Mouse (Mus musculus): ENCODE measurements around the gene Nlrc5. TPM values are rescaled to one million over a fixed set of nuclear protein-coding genes. Genes with fewer than 3 reads are reported as not detected.

Nlrc5 gene
- polyA plus RNA-seq, 1 experiment from 2014 or later = 0.18 TPM

- Histone ChIP-seq H3K27ac (replicated peaks) (no peak overlapping the region), H3K9ac (no peak overlapping the region), H3K9me3 (no peaks in the 10 kb centered on the region), H3K4me1 (replicated peaks) (no peaks in the 10 kb centered on the region), H3K36me3 (no peaks in the 10 kb centered on the region), H3K27me3 (no peaks in the 10 kb centered on the region), H3K4me2 (no peak overlapping the region), H3K4me3 (no peak overlapping the region)
- no peak for ATAC-seq (ENCODE audit: low read depth)
- WGBS = 96% methylated on average over 5 of the region's 5 CpGs
Measured at GRCm38 (mm10) chr8:94519021-94519420, 84.9 kb downstream of the Nlrc5 start.

DNA sequence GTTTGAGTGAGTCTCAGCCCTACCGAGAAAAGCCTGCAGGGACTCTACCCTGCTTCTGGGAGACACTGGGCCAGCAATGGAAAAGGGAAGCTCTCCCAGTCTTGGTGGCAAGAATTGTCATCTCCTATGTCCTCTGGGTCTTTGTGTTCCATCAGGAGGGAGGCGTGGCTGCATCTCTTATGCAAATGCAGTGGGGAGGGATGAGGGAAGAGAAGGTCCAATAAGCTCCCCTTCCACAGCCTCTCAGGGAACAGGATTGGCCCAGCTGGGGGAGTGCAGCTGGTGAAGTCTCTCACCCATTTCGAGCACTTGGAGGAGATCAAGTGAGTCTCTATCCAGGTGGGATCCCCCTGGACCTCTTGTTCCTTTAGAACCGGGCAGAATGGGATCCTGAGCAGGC is 87.3 kb downstream of the Nlrc5 start:
- 64% methylated on average over 4 of the region's 4 CpGs for WGBS
- Histone ChIP-seq H3K27me3 (no peaks in the 10 kb centered on the region), H3K4me3 (no peak overlapping the region), H3K27ac (replicated peaks) (no peak overlapping the region), H3K9ac (no peak overlapping the region), H3K36me3 (no peaks in the 10 kb centered on the region), H3K9me3 (no peaks in the 10 kb centered on the region), H3K4me2 (no peak overlapping the region), H3K4me1 (replicated peaks) (no peaks in the 10 kb centered on the region)
- no peak for ATAC-seq (ENCODE audit: low read depth)

- H3K4me3 ChIP-seq = no peak overlapping the region
- H3K4me1 ChIP-seq (replicated peaks) = no peaks in the 10 kb centered on the region
- H3K9me3 ChIP-seq = no peaks in the 10 kb centered on the region
- no peaks in the 10 kb centered on the region for H3K27me3 ChIP-seq
- ATAC-seq (ENCODE audit: low read depth) = no peak
- H3K36me3 ChIP-seq = no peaks in the 10 kb centered on the region
- H3K9ac ChIP-seq = no peak overlapping the region
- WGBS = 84% methylated on average over 3 of the region's 3 CpGs
- H3K27ac ChIP-seq (replicated peaks) = no peak overlapping the region
- no peak overlapping the region for H3K4me2 ChIP-seq
Measured at GRCm38 (mm10) chr8:94522482-94522881, 88.3 kb downstream of the Nlrc5 start.

- Histone ChIP-seq H3K9me3 (no peaks in the 10 kb centered on the region), H3K4me3 (no peak overlapping the region), H3K4me1 (replicated peaks) (no peaks in the 10 kb centered on the region), H3K36me3 (no peaks in the 10 kb centered on the region), H3K27ac (replicated peaks) (no peak overlapping the region), H3K9ac (no peak overlapping the region), H3K27me3 (no peaks in the 10 kb centered on the region), H3K4me2 (no peak overlapping the region)
- WGBS = 84% methylated on average over 9 of the region's 9 CpGs
- ATAC-seq (ENCODE audit: low read depth) = no peak
Measured at GRCm38 (mm10) chr8:94524554-94524953, 90.4 kb downstream of the Nlrc5 start.

- no peaks in the 10 kb centered on the region for H3K9me3 ChIP-seq
- H3K9ac ChIP-seq = no peak overlapping the region
- H3K27ac ChIP-seq (replicated peaks) = no peak overlapping the region
- H3K4me3 ChIP-seq = no peak overlapping the region
- peaks cover 5% of the 10 kb centered on the region; the same call in 1 of the 2 replicates for H3K4me1 ChIP-seq (replicated peaks)
- peaks cover 12% of the 10 kb centered on the region for H3K27me3 ChIP-seq
- H3K4me2 ChIP-seq = no peak overlapping the region
- H3K36me3 ChIP-seq = no peaks in the 10 kb centered on the region
- no peak for ATAC-seq (ENCODE audit: low read depth)
- 85% methylated on average over 7 of the region's 7 CpGs for WGBS
Measured at GRCm38 (mm10) chr8:94527178-94527577, 93.0 kb downstream of the Nlrc5 start.

GRCm38 (mm10) chr8:94528245-94528644 is 94.1 kb downstream of the Nlrc5 start:
- Histone ChIP-seq H3K9me3 (no peaks in the 10 kb centered on the region), H3K4me3 (no peak overlapping the region), H3K27ac (replicated peaks) (no peak overlapping the region), H3K27me3 (peaks cover 20% of the 10 kb centered on the region), H3K36me3 (no peaks in the 10 kb centered on the region), H3K4me2 (no peak overlapping the region), H3K4me1 (replicated peaks) (peaks cover 14% of the 10 kb centered on the region), H3K9ac (no peak overlapping the region)
- 35% methylated on average over 4 of the region's 4 CpGs for WGBS
- no peak for ATAC-seq (ENCODE audit: low read depth)

DNA sequence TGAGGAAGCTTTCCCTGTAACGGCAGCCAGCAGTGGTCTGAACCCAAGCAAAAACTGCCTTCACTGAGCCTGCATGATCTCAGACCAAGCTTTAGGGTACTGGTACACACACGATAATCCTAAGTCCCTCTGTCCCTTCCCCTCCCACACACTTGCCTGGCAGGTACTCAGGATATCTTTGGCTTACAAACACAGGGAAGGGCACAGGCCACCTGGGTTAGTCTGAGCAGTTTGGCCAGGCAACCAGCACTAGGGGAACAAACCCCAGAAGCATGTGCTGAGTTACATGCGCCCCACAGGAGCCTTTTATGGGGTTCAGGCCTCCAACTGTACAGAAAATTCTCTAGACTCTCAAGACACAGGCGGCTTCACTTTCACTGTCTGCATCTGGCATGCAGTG is 95.7 kb downstream of the Nlrc5 start:
- H3K9me3 ChIP-seq = no peaks in the 10 kb centered on the region
- ATAC-seq (ENCODE audit: low read depth) = no peak
- H3K36me3 ChIP-seq = no peaks in the 10 kb centered on the region
- WGBS = 73% methylated on average over 4 of the region's 4 CpGs
- no peak overlapping the region for H3K27ac ChIP-seq (replicated peaks)
- H3K4me1 ChIP-seq (replicated peaks) = peaks cover 30% of the 10 kb centered on the region
- H3K27me3 ChIP-seq = peaks cover 33% of the 10 kb centered on the region
- no peak overlapping the region for H3K4me2 ChIP-seq
- no peak overlapping the region for H3K9ac ChIP-seq
- no peak overlapping the region for H3K4me3 ChIP-seq

- 96% methylated on average over 4 of the region's 4 CpGs for WGBS
- Histone ChIP-seq H3K4me3 (no peak overlapping the region), H3K27me3 (peaks cover 40% of the 10 kb centered on the region), H3K4me2 (no peak overlapping the region), H3K9me3 (no peaks in the 10 kb centered on the region), H3K27ac (replicated peaks) (no peak overlapping the region), H3K4me1 (replicated peaks) (peaks cover 38% of the 10 kb centered on the region), H3K9ac (no peak overlapping the region), H3K36me3 (no peaks in the 10 kb centered on the region)
- ATAC-seq (ENCODE audit: low read depth) = no peak
Measured at GRCm38 (mm10) chr8:94530643-94531042, 96.5 kb downstream of the Nlrc5 start.

- no peaks in the 10 kb centered on the region for H3K36me3 ChIP-seq
- peaks cover 50% of the 10 kb centered on the region for H3K4me1 ChIP-seq (replicated peaks)
- peak overlapping the region; percentile 62 for H3K27ac ChIP-seq (replicated peaks)
- peak overlapping the region; percentile 61 for H3K4me3 ChIP-seq
- H3K27me3 ChIP-seq = peaks cover 43% of the 10 kb centered on the region
- peak overlapping the region; percentile 84 for H3K4me2 ChIP-seq
- peak overlapping the region; percentile 78 for H3K9ac ChIP-seq
- no peaks in the 10 kb centered on the region for H3K9me3 ChIP-seq
- under 1% methylated on average over 8 of the region's 8 CpGs for WGBS
- 0 out of 2 replicates have a peak, but pooled peaks have one; percentile 11 for ATAC-seq (ENCODE audit: low read depth)
Measured at GRCm38 (mm10) chr8:94532000-94532399, 97.8 kb downstream of the Nlrc5 start.

GRCm38 (mm10) chr8:94532525-94532872 is 98.3 kb downstream of the Nlrc5 start:
- Histone ChIP-seq H3K36me3 (no peaks in the 10 kb centered on the region), H3K4me3 (peak overlapping the region; percentile 61), H3K4me1 (replicated peaks) (peaks cover 53% of the 10 kb centered on the region), H3K9me3 (no peaks in the 10 kb centered on the region), H3K27ac (replicated peaks) (peak overlapping the region; percentile 65), H3K4me2 (peak overlapping the region; percentile 84), H3K9ac (peak overlapping the region; percentile 78), H3K27me3 (peaks cover 43% of the 10 kb centered on the region)
- WGBS = under 1% methylated on average over 34 of the region's 34 CpGs
- ATAC-seq (ENCODE audit: low read depth) = peak; percentile 55

DNA sequence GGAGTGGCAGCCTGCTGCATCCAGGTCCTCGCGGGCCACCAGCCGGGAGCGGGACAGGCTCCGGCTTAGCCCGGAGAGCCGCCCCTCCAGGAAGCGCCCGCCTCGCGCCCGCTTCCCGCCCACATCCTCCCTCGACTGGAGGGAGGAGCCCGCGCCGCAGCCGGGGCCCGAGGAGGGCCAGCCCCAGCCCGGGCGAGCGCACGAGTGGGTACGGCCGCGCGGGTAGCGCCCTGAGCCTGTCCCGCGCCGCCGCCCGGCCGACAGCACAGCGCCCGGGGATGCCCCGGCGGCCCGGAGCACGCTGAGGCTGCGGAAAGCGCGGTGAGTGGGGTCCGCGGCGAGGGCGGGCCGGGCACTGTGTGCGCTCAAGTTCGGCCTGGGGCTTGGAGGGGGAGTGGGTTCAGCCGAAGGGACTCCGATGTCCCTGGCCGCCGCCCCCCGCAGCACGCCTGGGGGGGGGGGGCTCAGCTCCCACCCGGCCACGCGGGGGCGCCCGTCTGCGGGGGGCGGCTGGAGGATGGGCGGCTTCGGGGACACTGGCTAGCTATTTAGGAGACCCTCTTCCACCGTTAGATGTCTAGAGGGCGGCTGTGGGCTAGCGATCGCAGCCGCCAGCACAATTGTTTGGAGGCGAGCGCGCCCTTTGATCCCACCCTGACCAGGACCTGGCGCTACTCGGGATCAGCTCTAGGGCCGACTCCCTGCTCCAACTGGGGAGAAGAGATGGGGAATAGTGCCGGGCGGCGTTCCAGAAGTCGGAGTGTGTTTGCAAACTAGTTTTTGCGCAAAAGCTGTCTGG is 98.9 kb downstream of the Nlrc5 start, which contains the start of gene Cpne2:
TSS of gene Cpne2 (plus strand) at position 118 of the 799 bp plus-strand sequence.
- Histone ChIP-seq H3K4me3 (peak within 1 kb of the TSS; percentile 61), H3K27me3 (peaks cover 43% of the 10 kb centered on the region), H3K9me3 (no peaks in the 10 kb centered on the region), H3K27ac (replicated peaks) (peak within 1 kb of the TSS; percentile 65), H3K36me3 (no peaks in the 10 kb centered on the region), H3K4me1 (replicated peaks) (peaks cover 53% of the 10 kb centered on the region), H3K9ac (peak within 1 kb of the TSS; percentile 78), H3K4me2 (peak within 1 kb of the TSS; percentile 84)
- ATAC-seq (ENCODE audit: low read depth) = peak; percentile 76
- WGBS = under 1% methylated on average over 57 of the region's 81 CpGs

DNA sequence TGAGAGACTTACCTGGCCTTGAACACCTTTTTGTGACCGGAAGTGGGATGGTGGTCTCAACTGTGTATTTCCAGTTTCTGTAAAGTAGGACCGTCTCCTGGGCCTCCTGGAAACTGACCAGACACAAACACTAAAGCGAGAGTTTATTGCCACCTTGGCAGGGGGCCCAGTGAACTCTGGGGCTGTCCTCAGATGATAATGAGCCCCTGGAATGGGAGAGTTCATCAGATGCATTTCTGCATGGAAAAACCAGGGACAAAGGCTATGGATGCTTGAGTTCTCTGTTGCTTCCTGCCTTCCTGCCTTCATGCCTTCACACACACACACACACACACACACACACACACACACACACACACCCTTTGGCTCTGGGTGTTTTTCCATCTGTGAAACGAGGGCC is 100.5 kb downstream of the Nlrc5 start:
- ATAC-seq (ENCODE audit: low read depth) = no peak
- H3K4me3 ChIP-seq = no peak overlapping the region
- H3K27me3 ChIP-seq = peaks cover 43% of the 10 kb centered on the region
- H3K9me3 ChIP-seq = no peaks in the 10 kb centered on the region
- 16% methylated on average over 4 of the region's 4 CpGs for WGBS
- H3K36me3 ChIP-seq = no peaks in the 10 kb centered on the region
- H3K4me1 ChIP-seq (replicated peaks) = peaks cover 54% of the 10 kb centered on the region
- H3K9ac ChIP-seq = no peak overlapping the region
- H3K27ac ChIP-seq (replicated peaks) = 0 out of 2 replicates have a peak overlapping the region, but pooled peaks have one; percentile 42
- H3K4me2 ChIP-seq = peak overlapping the region; percentile 84

- Histone ChIP-seq H3K27me3 (peaks cover 43% of the 10 kb centered on the region), H3K27ac (replicated peaks) (no peak overlapping the region), H3K4me3 (no peak overlapping the region), H3K36me3 (no peaks in the 10 kb centered on the region), H3K4me2 (peak overlapping the region; percentile 84), H3K9me3 (no peaks in the 10 kb centered on the region), H3K9ac (no peak overlapping the region), H3K4me1 (replicated peaks) (peaks cover 64% of the 10 kb centered on the region)
- WGBS = 79% methylated on average over 7 of the region's 7 CpGs
- ATAC-seq (ENCODE audit: low read depth) = no peak
Measured at GRCm38 (mm10) chr8:94535631-94536030, 101.5 kb downstream of the Nlrc5 start.
